Mouse (Mus musculus) embryonic fibroblast, embryonic 13.5 days (primary cell): ENCODE data around the gene Rps24. TPM values are rescaled to one million over a fixed set of nuclear protein-coding genes. Genes with fewer than 3 reads are reported as not detected.

Source experiments
- H3K27ac ChIP-seq: 2 replicates; pipeline ENCODE4 v1.5.1; 2012; ENCODE audit warnings: low read length, control low read depth, inconsistent platforms; ENCODE audit not compliant: insufficient read depth
- H3K4me1 ChIP-seq: 2 replicates; pipeline ENCODE4 v1.6.1; 2011; ENCODE audit warnings: low read length; ENCODE audit not compliant: control insufficient read depth, insufficient read depth
- H3K4me3 ChIP-seq: 2 replicates; pipeline ENCODE4 v1.5.1; 2011; ENCODE audit warnings: mild to moderate bottlenecking, control low read depth, low read length; ENCODE audit not compliant: insufficient read depth
- CTCF ChIP-seq: IDR thresholded peaks from 2 replicates; pipeline ENCODE4 v1.5.1; 2011; ENCODE audit warnings: mild to moderate bottlenecking, control low read depth, low read length, moderate library complexity, borderline replicate concordance; ENCODE audit not compliant: insufficient read depth
- POLR2A ChIP-seq: IDR thresholded peaks from 2 replicates; pipeline ENCODE4 v1.6.1; 2011; ENCODE audit warnings: low read depth, mild to moderate bottlenecking, control low read depth, low read length, moderate library complexity
- polyA plus RNA-seq: library from polyadenylated mRNA; stranded (reverse); fragments of >200 nt; gene quantifications from 2 replicates; pipeline ENCODE4 v1.2.4, GENCODE M21; 2011; ENCODE audit warnings: low read depth; ENCODE audit not compliant: missing spikeins, insufficient read length

Rps24 gene
- polyA plus RNA-seq, 1 experiment: 2,984 TPM

GRCm38 (mm10) chr14:24497443-24497842 is 10.5 kb downstream of the Rps24 start:
- 0 out of 2 replicates have a peak overlapping the region, but pooled peaks have one; percentile 6 for H3K27ac ChIP-seq
- peaks cover 7% of the 10 kb centered on the region; the same call in 1 of the 2 replicates for H3K4me1 ChIP-seq
- TF ChIP-seq POLR2A (no peak), CTCF (no peak)
- H3K4me3 ChIP-seq: no peak overlapping the region

- TF ChIP-seq CTCF: no peak
- TF ChIP-seq POLR2A: no peak; the same call in 1 of the 2 replicates
- H3K27ac ChIP-seq: no peak overlapping the region
- no peak overlapping the region for H3K4me3 ChIP-seq
- peaks cover 6% of the 10 kb centered on the region; the same call in 1 of the 2 replicates for H3K4me1 ChIP-seq
Observed at GRCm38 (mm10) chr14:24498561-24499255, 11.8 kb downstream of the Rps24 start.

DNA sequence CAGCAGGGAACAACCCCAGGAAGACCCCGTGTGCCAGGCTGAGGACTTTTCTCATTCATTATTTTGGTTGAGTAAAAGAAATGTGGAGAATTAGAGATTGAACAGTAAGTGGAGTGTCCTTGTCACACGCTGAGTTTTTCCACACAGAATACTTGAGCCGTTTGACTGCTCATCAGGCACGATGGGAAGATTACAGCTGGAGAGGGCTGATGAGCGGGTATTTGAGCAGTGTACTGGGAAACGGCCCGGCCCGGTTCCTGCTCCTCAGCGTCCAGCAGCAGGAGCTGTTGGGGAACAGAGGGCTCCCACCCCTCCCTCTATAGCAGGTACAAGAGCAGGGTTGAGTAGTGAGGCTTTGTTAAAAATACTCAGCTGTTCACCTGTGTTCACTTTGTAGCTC is 12.6 kb downstream of the Rps24 start:
- TF ChIP-seq CTCF: no peak
- TF ChIP-seq POLR2A: no peak
- H3K27ac ChIP-seq: no peak overlapping the region
- 0 out of 2 replicates have a peak, but pooled peaks cover 4% of the 10 kb centered on the region for H3K4me1 ChIP-seq
- H3K4me3 ChIP-seq: no peak overlapping the region

- H3K4me1 ChIP-seq: 0 out of 2 replicates have a peak, but pooled peaks cover 4% of the 10 kb centered on the region
- H3K4me3 ChIP-seq: no peak overlapping the region
- TF ChIP-seq POLR2A: peak; percentile 11; the same call in 1 of the 2 replicates
- peak; percentile 53 for TF ChIP-seq CTCF
- H3K27ac ChIP-seq: no peak overlapping the region
Observed at GRCm38 (mm10) chr14:24500091-24500844, 13.3 kb downstream of the Rps24 start.

DNA sequence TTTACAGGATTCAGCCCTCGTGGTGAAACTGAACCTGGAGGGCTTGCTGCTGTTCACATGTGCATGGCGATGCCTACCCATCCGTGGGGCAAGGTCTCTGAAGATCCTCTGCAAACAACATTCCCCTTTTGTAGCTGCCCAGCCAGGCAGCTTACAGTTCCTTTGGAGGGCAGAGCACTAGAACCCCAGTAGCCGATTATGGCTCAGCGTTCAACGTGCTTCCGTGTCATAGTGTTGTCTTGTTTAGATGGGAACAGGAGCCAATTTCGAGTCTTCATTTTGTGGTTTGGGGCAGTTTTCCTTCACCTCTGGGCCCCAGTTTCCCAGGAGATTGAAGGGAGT is 13.9 kb downstream of the Rps24 start:
- TF ChIP-seq CTCF: no peak
- no peak for TF ChIP-seq POLR2A
- H3K4me1 ChIP-seq: 0 out of 2 replicates have a peak, but pooled peaks cover 4% of the 10 kb centered on the region
- no peak overlapping the region for H3K27ac ChIP-seq
- no peak overlapping the region for H3K4me3 ChIP-seq

DNA sequence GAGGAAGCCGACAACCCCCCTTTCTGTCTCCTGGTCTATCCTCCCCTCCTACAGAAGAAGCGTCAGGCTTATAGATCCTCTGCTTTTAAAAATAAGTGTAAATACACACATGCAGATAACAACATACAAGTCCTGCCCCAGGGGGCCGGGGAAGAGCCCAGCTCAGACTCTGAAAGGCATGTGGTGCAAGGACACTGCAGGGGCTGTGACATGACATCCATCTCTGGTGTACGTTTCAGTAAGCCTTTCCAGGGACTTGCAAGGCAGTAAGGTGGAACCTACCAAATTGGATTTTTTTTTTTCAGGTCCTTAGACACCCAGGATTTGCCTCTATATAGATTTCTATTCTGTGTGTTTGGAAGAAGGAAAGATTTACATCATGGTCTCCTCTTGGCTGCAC is 14.3 kb downstream of the Rps24 start:
- no peak for TF ChIP-seq CTCF
- TF ChIP-seq POLR2A: no peak
- Histone ChIP-seq H3K27ac (no peak overlapping the region), H3K4me1 (0 out of 2 replicates have a peak, but pooled peaks cover 2% of the 10 kb centered on the region), H3K4me3 (no peak overlapping the region)

DNA sequence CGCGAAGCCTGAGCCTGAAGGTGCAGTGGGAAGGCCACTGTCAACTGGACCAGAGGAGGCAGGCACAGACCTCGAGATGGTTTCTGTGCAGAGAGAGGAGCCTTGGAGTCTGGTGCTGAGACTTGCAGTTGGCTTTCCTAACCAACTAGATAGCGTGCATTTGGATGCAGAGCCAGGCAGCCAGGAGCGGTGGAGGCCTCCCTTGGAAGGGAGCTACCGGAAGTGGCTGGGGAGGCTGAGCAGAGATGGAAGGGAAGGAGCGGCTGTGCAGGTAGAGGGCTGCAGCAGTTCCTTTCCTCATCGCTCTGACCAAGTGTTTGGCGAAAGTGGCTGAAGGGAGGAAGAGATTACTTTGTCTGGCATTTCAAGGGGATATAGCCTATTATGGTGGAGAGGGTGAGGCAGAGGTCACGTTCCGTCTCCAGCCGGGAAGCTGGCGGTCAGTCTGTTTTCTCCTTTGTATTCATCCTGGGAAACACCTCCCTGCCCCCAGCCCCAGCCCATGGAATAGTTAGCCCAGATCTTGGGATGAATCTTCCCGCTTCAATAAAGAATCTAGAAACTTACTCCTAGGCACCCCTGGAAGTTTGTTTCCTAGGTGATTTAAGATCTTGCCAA is 20.6 kb downstream of the Rps24 start:
- TF ChIP-seq CTCF (no peak), POLR2A (no peak)
- Histone ChIP-seq H3K4me1 (no peaks in the 10 kb centered on the region), H3K4me3 (no peak overlapping the region), H3K27ac (no peak overlapping the region)

DNA sequence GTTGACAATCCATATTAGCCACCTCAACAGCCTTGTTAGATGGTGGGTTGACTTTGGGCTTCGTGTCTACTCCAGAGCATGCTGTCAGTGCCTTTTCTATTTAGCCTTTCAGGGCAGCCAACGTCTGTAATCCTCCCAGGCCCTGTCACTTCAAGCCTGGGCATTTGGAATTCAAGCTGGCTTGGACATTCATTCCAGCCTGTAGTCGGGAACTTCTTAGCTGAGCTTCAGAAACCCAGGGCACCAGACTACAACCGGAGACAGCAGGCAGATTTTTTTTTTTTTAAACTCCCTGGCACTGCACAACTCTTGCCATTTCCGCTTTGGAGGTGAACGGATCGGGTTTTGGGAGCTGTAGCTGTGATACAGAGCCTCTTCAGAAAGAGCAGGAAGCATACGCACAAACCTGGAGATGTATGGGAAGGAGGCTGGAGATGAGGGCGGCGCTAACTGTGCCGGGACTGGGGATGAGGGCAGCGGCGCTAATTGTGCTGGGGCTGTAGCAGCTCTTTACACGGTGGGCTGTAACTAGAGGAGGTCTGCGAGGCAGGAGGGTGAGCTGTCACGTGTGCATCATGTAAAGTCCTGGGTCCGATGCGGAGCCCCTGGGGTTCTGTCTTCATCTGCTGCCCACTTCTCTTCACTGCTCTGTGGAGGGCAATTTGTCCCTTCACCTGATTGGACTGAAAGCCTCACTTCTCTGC is 21.3 kb downstream of the Rps24 start:
- H3K27ac ChIP-seq: no peak overlapping the region
- no peak overlapping the region for H3K4me3 ChIP-seq
- H3K4me1 ChIP-seq: no peaks in the 10 kb centered on the region
- TF ChIP-seq POLR2A (no peak), CTCF (no peak)

DNA sequence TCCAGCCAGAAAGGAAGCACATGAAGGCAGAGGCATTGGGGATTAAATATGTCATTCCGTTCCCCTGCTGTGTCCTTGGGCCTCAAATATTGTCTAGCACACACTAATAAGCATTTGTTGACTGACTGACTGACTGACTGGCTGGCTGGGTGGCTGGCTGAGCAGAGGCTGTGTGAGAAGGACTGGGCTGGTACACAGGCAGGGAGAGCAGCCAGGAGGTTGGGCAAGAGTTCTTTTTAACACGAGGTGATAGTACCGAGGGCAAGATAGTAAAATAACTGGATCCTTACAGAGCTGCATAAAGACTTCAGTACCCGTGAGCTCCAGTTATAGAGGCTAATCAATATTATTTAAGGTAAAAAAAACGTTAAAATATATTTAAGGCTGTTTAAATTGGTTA is 22.6 kb downstream of the Rps24 start:
- Histone ChIP-seq H3K27ac (no peak overlapping the region), H3K4me1 (no peaks in the 10 kb centered on the region), H3K4me3 (no peak overlapping the region)
- TF ChIP-seq POLR2A: no peak
- TF ChIP-seq CTCF: no peak
